Mouse (Mus musculus) megakaryocyte-erythroid progenitor cell, adult 5 weeks (primary cell): Measurements from ENCODE around the gene Cth. TPM values are rescaled to one million over a fixed set of nuclear protein-coding genes. Genes with fewer than 3 reads are reported as not detected.

ENCODE experiments used
- polyA plus RNA-seq: library from polyadenylated mRNA; stranded (reverse); fragments of >175 nt; gene quantifications from 2 replicates; pipeline ENCODE4 v1.2.3, GENCODE M21; 2012

Gene Cth
- polyA plus RNA-seq, result 0.14 TPM in 1 of 2 replicates, not detected in the other

DNA sequence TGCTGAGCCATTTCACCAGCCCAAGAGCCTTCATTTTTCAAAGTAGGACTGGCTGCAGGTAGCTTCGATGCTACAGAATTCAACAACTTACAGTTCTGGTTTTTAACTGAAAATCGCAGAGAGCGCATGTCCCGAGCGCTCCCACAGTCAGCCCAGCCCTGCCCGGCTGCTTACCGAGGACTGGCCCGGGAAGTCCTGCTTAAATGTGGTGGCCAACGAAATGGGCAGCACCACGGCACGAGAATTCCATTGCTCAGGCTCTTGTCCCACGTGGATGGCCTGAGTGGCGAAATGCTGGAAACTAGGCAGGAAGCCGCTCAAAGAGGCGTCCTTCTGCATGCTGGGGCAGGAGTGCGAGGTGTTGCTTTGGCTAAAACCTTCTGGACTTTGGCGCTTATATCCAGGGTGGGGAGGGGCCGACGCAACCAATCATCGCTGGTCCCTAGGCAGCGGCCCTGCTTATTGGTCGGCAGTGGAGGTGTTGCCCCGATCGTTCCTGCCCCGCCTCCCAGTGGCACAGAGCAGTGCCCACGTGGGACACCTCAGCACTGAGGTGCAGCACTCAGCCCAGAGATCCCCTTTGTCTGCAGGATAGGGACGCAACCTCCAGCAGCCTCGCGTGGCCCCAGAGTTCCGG, at the start of gene Cth:
Cth (minus strand) TSS at position 386 of the 637 bp plus-strand sequence.

DNA sequence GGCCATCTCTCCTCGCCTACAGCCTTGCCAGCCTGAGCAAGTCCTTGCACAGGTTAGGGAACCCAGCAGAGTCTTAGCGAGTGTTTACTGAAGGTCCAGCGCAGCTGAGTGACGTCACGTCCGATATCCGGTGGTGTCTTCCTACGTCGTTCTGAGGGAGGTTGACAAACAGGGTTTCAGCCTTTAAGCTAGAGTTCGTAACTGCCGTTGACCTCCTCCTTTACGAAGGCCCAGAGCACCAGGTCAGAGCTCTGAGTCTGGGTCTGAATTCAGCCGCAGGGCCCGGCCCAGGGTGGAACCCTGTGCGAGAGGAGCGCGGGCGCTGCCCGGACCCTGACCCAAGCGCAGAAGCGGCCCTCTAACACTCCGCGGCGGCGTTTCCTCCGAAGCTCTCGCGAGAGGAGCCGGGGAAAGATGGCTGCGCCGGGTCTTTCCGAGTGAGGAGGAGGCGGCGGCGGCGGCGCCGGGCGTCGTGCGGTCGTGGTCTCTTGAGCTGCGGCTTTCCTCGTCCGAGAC, 22.0 kb upstream of the Cth start, which contains the start of gene Ankrd13c:
Ankrd13c (plus strand) TSS at position 397 of the 516 bp plus-strand sequence.

Other genes starting within 250 kb of the Cth start
- gene Ankrd13c, start 22.2 kb upstream of the Cth start, polyA plus RNA-seq, result 21.9 and 30.4 TPM in 2 replicates
- gene Srsf11, start 111.6 kb upstream of the Cth start, polyA plus RNA-seq, result 82.6 and 156 TPM in 2 replicates
- 16.7 and 17.6 TPM in 2 replicates for gene Lrrc40, start 111.6 kb upstream of the Cth start, polyA plus RNA-seq